Mouse (Mus musculus) gastrocnemius, postnatal 14 days (tissue): ENCODE data around the gene Hes6. TPM values are rescaled to one million over a fixed set of nuclear protein-coding genes. Genes with fewer than 3 reads are reported as not detected.

Experiments
- DNase-seq: peaks from one replicate; pipeline ENCODE4 v3.0.0; 2021; ENCODE audit warnings: mixed read lengths
- intact Hi-C: fragments of 180-260 bp; cut with DNase I; formaldehyde crosslinking; loops from one replicate; pipeline ENCODE4 v1.15.1; 2025; ENCODE audit warnings: low total_unique reads
- total RNA-seq, 2 experiments: library from RNA; stranded (reverse); gene quantifications; 2 replicates each; pipeline ENCODE4 v1.2.3; 2021

Hes6 gene
- total RNA-seq, 2 experiments from 2014 or later = 13.6 to 15.2 TPM

GRCm38 (mm10) chr1:91364822-91365644, 48.8 kb downstream of the Hes6 start:
- no peak for DNase-seq

GRCm38 (mm10) chr1:91362113-91362512, 51.7 kb downstream of the Hes6 start:
- no peak for DNase-seq
- intact Hi-C loops = no loop called here

More at GRCm38 (mm10) chr1:91364822-91365644, 48.8 kb downstream of the Hes6 start:
- intact Hi-C loops = no loop called here

Other genes starting within 250 kb of the Hes6 start
- gene Ramp1, start 234.2 kb downstream of the Hes6 start, total RNA-seq = 10 to 100 TPM; 28.5 to 29.4 TPM
- 10 to 100 TPM; 55.9 to 59.7 TPM for gene Ube2f, start 163.7 kb downstream of the Hes6 start, total RNA-seq
- 10 to 100 TPM in 1 of 2 experiments, 1 to 10 TPM in 1; 9.5 to 10.2 TPM for gene Scly, start 115.7 kb downstream of the Hes6 start, total RNA-seq
- under 1 TPM; 0.07 to 0.18 TPM for gene Espnl, start 92.0 kb downstream of the Hes6 start, total RNA-seq
- 10 to 100 TPM; 50.4 to 72.9 TPM for gene Klhl30, start 63.0 kb downstream of the Hes6 start, total RNA-seq
- 1 to 10 TPM; 2.0 to 2.6 TPM for gene Erfe, start 47.6 kb downstream of the Hes6 start, total RNA-seq
- gene Ilkap, start 15.2 kb downstream of the Hes6 start, total RNA-seq = 10 to 100 TPM; 32.1 to 33.4 TPM
- gene Per2, start 45.3 kb upstream of the Hes6 start, total RNA-seq = 1 to 10 TPM; 2.9 to 9.2 TPM
- 1 to 10 TPM; 3.2 to 3.3 TPM for gene Traf3ip1, start 80.6 kb upstream of the Hes6 start, total RNA-seq
- 10 to 100 TPM; 13.8 to 14.9 TPM for gene Asb1, start 126.5 kb upstream of the Hes6 start, total RNA-seq